Mouse (Mus musculus) lung, postnatal 4 days (tissue): ENCODE measurements around the gene H2-T3.
"Not testable (repeated sequence)": the region's sequence is repeated elsewhere in the genome, so short reads cannot be mapped to it uniquely, and the experiment has no call there.

ENCODE experiments used
- DNase-seq, 2 experiments: peaks; one replicate each; pipeline ENCODE4 v3.0.0; 2021

H2-T3 gene

DNA sequence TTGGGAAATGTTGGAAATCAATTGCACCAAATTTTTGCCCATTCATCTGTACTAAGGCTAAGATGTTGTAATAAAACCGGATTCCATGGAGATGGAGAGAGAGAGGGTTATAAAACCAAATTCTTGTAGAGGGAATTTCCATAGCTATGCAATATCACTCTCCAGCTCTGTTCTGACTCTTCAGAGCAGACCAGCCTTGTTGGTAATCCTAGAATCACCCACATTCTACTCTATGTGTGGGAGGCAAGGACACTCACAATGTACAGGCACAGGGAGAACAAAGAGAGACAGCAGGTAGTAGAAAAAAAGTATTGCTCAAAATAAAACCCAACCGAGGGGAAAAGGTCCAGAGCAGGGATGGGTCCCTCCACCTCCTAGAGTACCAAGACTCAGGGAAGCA is 14.0 kb downstream of the H2-T3 start:
- DNase-seq = not testable (repeated sequence)

- DNase-seq = no peak
Measured at GRCm38 (mm10) chr17:36170287-36170814, 19.7 kb downstream of the H2-T3 start.

DNA sequence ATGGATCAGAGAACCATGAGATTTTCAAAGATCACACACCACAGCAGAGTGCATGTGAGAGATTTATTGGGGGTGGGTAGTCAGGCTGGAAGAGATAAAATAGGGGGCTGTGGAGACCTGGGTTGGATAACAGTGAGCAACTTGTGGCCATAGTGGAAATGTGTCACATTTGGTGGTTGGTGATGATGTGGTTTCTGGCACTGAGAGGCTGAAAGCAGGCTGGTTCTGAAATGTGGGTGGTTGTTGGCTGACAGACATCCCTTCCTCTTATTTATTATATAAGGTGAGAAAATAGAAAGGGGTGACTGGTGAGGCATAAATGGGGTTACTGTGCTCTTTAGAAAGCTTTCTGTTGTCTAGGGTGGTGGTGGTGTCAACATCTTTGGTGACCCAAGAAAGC is 20.3 kb downstream of the H2-T3 start:
- no peak for DNase-seq

DNA sequence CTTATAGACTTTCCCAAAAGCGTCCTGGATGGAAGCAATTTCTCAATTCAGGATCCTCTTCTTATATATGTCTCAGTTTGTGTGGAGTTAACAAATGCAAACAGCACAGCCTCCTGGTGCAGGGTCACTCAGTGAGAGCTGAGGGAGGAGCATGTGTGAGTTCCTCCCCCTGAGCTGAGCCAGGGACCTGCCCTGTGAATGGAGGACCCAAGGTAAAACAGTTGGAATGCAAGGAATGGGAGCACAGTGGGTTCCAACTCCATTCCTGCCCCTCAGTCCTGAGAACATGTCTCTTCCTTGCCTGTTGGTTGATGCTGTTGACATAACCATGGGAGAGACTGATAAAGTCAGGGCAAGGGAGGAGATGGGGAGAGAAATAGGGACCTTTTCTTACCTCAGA is 21.0 kb downstream of the H2-T3 start:
- DNase-seq = not testable (repeated sequence)

- DNase-seq = no peak
Measured at GRCm38 (mm10) chr17:36168039-36168652, 21.9 kb downstream of the H2-T3 start, which contains the start of gene Gm8909. Gene Gm8909 (minus strand): TSS chr17:36168537.

GRCm38 (mm10) chr17:36167306-36168038 is 22.6 kb downstream of the H2-T3 start:
- DNase-seq = no peak

- not testable (repeated sequence) for DNase-seq
Measured at GRCm38 (mm10) chr17:36166901-36167300, 23.2 kb downstream of the H2-T3 start.

GRCm38 (mm10) chr17:36161129-36162051 is 28.7 kb downstream of the H2-T3 start:
- DNase-seq = peak in 1 of 2 experiments; percentile 4

DNA sequence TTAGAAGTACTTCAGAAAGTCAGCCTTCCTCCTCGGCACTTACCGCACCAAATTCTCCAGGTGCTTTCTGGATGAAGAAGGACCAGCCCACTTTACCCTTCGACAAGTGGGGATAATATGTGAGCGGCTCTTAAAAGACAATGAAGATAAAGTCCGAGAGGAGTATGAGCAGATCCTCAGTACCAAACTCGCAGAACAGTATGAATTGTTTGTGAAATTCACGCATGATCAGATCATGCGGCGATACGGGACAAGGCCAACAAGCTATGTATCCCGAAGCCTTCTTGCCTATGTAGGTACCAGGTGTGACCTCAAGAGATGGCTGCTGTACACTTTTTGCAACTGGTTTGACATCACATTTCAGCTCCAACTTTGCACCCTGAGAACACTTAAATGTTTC is 31.8 kb downstream of the H2-T3 start:
- DNase-seq = not testable (repeated sequence)

DNA sequence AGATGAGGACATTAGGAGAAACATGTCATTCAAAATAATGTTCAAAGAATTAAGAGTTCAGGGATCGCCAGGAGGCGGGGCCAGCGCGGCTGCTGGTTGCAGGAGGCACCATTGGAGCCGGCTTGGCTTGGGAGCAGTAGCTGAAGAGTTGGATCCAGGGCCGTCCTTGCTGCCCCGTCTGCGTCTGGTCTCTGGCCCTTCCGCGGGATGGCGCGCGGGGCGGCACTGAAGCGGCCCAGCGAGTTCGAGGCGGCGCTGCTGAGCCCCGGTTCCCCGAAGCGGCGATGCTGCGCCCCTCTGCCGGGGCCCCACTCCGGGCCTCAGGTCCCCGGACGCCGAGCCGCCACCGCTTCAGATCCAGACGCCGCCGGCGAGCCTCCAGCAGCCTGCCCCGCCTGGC is 32.3 kb downstream of the H2-T3 start:
- DNase-seq = not testable (repeated sequence)

- peak in 1 of 2 experiments; percentile 34 for DNase-seq
Measured at GRCm38 (mm10) chr17:36154271-36155149, 35.6 kb downstream of the H2-T3 start.

- DNase-seq = not testable (repeated sequence)
Measured at GRCm38 (mm10) chr17:36151200-36151599, 38.9 kb downstream of the H2-T3 start.

DNA sequence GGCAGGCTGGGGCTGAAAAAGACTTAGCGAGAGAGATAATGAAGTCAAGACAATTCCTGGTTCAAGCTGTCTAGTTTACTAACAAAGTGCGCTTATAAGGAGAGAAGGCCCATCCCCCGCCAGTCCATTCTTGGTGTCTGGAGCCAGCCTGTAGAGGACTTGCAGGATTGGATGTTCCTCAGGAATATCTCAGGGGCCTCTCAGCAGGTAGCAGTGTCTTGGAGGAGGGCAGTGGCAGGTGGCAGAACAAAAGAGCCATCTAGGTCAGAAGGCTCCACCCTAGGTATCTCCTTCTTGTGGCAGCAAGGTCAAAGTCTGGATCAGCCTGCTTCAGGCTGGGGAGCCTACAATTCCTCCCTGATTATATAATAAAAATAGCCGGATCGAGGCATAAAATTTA is 41.6 kb downstream of the H2-T3 start:
- not testable (repeated sequence) for DNase-seq

- not testable (repeated sequence) for DNase-seq
Measured at GRCm38 (mm10) chr17:36146937-36147336, 43.1 kb downstream of the H2-T3 start.

GRCm38 (mm10) chr17:36145861-36146156 is 44.3 kb downstream of the H2-T3 start:
- not testable (repeated sequence) for DNase-seq

- no peak for DNase-seq
Measured at GRCm38 (mm10) chr17:36145111-36145860, 44.8 kb downstream of the H2-T3 start.

DNA sequence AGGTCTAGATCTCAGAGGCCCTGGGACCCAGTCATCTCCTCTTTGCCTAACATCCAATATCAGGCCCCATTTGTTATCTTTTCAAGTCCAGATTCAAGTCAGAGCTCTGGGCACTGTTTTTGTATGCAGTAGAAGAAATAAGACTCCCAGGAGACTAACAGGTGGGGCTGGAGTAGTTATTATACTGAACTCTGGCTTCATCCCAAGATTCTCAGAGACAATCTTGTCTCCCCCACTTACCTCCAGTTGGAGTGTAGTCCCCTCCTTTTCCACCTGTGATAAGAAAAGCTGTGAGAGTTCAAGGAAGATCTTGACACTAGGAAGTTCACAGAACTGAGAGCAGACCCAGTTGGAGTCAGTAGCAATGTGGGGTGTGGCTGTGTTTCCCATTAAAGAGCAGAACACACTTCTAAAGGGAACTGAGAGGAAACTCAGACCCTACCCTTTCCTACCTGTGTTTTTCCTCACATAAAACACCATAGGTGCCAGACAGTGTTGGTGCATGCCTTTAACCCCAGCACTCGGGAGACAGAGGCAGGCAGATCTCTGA is 53.7 kb downstream of the H2-T3 start:
- not testable (repeated sequence) for DNase-seq
